In the genomic region with DNA sequence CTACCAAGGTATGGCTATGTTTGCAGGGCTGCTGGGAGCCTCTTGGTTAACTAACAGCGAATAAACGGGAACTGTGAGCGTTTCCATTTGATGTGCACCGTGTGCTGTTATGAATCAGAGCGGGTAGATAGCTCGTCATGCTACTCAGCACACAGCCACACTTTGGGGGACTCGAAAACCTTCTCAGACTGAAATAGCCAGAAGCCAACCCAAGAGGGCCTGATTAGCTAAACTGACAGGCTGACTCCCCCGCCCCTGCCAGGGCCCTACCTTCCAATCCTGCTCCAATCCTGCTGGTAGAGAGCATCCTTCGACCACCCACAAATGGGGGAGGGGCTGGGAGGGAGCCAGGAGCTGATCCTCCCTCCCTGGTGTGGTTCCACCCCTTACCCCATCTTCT, we compare ENCODE assay signal across 11 mouse cellular contexts. TPM values are rescaled to one million over a fixed set of nuclear protein-coding genes. Genes with fewer than 3 reads are reported as not detected.
DNase-seq lines count a peak whose midpoint lies in the region; ATAC-seq and TF ChIP-seq lines count a peak whose summit lies in the region.
"Had no signal": no experiment of that assay in that cellular context is flagged by ENCODE, and none has a peak within 500 bp of the region (broad histone marks: within the 10 kb centered on the region; RNA-seq: fewer than 3 reads in every experiment).

No protein-coding gene starts in this region.

- no peak overlapping the region for H3K4me3 ChIP-seq in lung, embryonic 14.5 days (ENCODE audit: low read depth, low read length)
- no peak overlapping the region for H3K4me3 ChIP-seq in forebrain, embryonic 12.5 days (replicated peaks)
- no peak overlapping the region for H3K4me3 ChIP-seq in cerebellum, adult 2 months (replicated peaks; ENCODE audit: insufficient read depth, low read depth, low read length)
- H3K4me3 ChIP-seq: erythroblast, embryonic 14.5 days; megakaryocyte, embryonic 14.5 days; stomach, embryonic 15.5 days had no signal

- peaks cover 8% of the 10 kb centered on the region; the same call in 1 of the 2 replicates for H3K4me1 ChIP-seq in lung, embryonic 14.5 days (ENCODE audit: insufficient read depth)
- H3K4me1 ChIP-seq in forebrain, embryonic 12.5 days = peaks cover 29% of the 10 kb centered on the region
- H3K4me1 ChIP-seq in cerebellum, adult 2 months (ENCODE audit: control insufficient read depth, insufficient read depth, low read length) = 0 out of 2 replicates have a peak, but pooled peaks cover 3% of the 10 kb centered on the region

- H3K4me2 ChIP-seq in lung, embryonic 14.5 days = peak overlapping the region; percentile 37; the same call in 1 of the 2 replicates
- H3K4me2 ChIP-seq in forebrain, embryonic 12.5 days = peak overlapping the region; percentile 25
- H3K4me2 ChIP-seq: stomach, embryonic 15.5 days had no signal

- no peak overlapping the region for H3K27ac ChIP-seq in lung, embryonic 14.5 days (ENCODE audit: low read depth)
- no peak overlapping the region for H3K27ac ChIP-seq in forebrain, embryonic 12.5 days
- no peak overlapping the region for H3K27ac ChIP-seq in cerebellum, adult 2 months (ENCODE audit: insufficient read depth, low read length)
- H3K27ac ChIP-seq: stomach, embryonic 15.5 days had no signal

- H3K9me3 ChIP-seq in lung, embryonic 14.5 days (ENCODE audit: low read depth, low read length) = no peaks in the 10 kb centered on the region
- H3K9me3 ChIP-seq in forebrain, embryonic 12.5 days = no peaks in the 10 kb centered on the region
- H3K9me3 ChIP-seq: megakaryocyte, embryonic 14.5 days; stomach, embryonic 15.5 days had no signal

- ATAC-seq in lung, embryonic 14.5 days (ENCODE audit: insufficient read depth) = no peak
- ATAC-seq in forebrain, embryonic 12.5 days (ENCODE audit: low FRiP score) = no peak
- ATAC-seq: activated CD4-positive, CD25-positive, alpha-beta regulatory T cell, adult 4 months had no signal

- H3K36me3 ChIP-seq in lung, embryonic 14.5 days (ENCODE audit: insufficient read depth) = no peaks in the 10 kb centered on the region
- H3K36me3 ChIP-seq in forebrain, embryonic 12.5 days (replicated peaks) = no peaks in the 10 kb centered on the region
- H3K36me3 ChIP-seq: stomach, embryonic 15.5 days had no signal

- H3K9ac ChIP-seq in lung, embryonic 14.5 days = no peak overlapping the region
- H3K9ac ChIP-seq in forebrain, embryonic 12.5 days = no peak overlapping the region; the same call in 1 of the 2 replicates
- H3K9ac ChIP-seq: stomach, embryonic 15.5 days had no signal

- H3K27me3 ChIP-seq in lung, embryonic 14.5 days (ENCODE audit: insufficient read depth, low read length) = peaks cover 15% of the 10 kb centered on the region
- H3K27me3 ChIP-seq in forebrain, embryonic 12.5 days = peaks cover 31% of the 10 kb centered on the region
- peaks cover 7% of the 10 kb centered on the region; the same call in 1 of the 2 replicates for H3K27me3 ChIP-seq in cerebellum, adult 2 months (ENCODE audit: control insufficient read depth, insufficient read depth, low read length)

- no peak for TF ChIP-seq POLR2A in cerebellum, adult 2 months (IDR thresholded peaks at IDR 0.05; ENCODE audit: borderline replicate concordance, insufficient read depth, low read length)

- 8% methylated on average over 9 of the region's 9 CpGs for WGBS in lung, embryonic 14.5 days
- WGBS in forebrain, embryonic 12.5 days = 4% methylated on average over 9 of the region's 9 CpGs
- WGBS in cerebellum, adult 2 months = 8% methylated on average over 9 of the region's 9 CpGs

- TF ChIP-seq CTCF in lung, embryonic 14.5 days (IDR thresholded peaks at IDR 0.05; ENCODE audit: low read depth) = no peak
- TF ChIP-seq CTCF in cerebellum, adult 2 months (IDR thresholded peaks at IDR 0.05; ENCODE audit: borderline replicate concordance, insufficient read depth, low read depth, low read length) = no peak

- DNase-seq in lung, embryonic 14.5 days = no peak
- DNase-seq in lung, postnatal 36 days = no peak
- peak; percentile 51 to 73 for DNase-seq in layer of hippocampus, postnatal 14 days (ENCODE audit: low spot score in 2 of 2)
- DNase-seq in right cerebral cortex, postnatal 36 days (ENCODE audit: low spot score in 2 of 2) = peak; percentile 40 to 45
- no peak for DNase-seq in thymus, postnatal 36 days
- no peak for DNase-seq in cerebellum, adult 2 months

RNA-seq across cellular contexts. Expression of a gene that starts 4.7 kb away (rescaled TPM):
- polyA plus RNA-seq in lung, embryonic 14.5 days (2014; fragmentation: Nextera tagmentation; extraction: Ambion mirVana) = 2.2 and 2.5 TPM in 2 replicates
- polyA plus RNA-seq in forebrain, embryonic 12.5 days (2016; fragmentation: Nextera tagmentation; extraction: Ambion mirVana) = 3.4 and 4.0 TPM in 2 replicates
- total RNA-seq in layer of hippocampus, postnatal 14 days (2021) = 10 to 100 TPM; 64.6 to 64.9 TPM
- 9.7 and 10.3 TPM in 2 replicates for polyA plus RNA-seq in cerebellum, adult 2 months (2012; rRNA removed)

RNA-seq across cellular contexts. Expression of a gene that starts 48.4 kb away (rescaled TPM):
- 4.0 and 4.1 TPM in 2 replicates for polyA plus RNA-seq in lung, embryonic 14.5 days (2014; fragmentation: Nextera tagmentation; extraction: Ambion mirVana)
- 1.0 and 1.3 TPM in 2 replicates for polyA plus RNA-seq in forebrain, embryonic 12.5 days (2016; fragmentation: Nextera tagmentation; extraction: Ambion mirVana)
- total RNA-seq in layer of hippocampus, postnatal 14 days (2021) = 1 to 10 TPM; 4.6 TPM
- polyA plus RNA-seq in cerebellum, adult 2 months (2012; rRNA removed) = 1.9 TPM in 2 replicates
- polyA plus RNA-seq: erythroblast, embryonic 14.5 days had no signal

Comparison
In these comparisons a context has a peak if more than half of its experiments do, and no peak if none do; other contexts are left out.
1. DNase-seq: peak in layer of hippocampus, postnatal 14 days (2 of 2) and right cerebral cortex, postnatal 36 days (2 of 2); none in lung, embryonic 14.5 days (single experiment), lung, postnatal 36 days (single experiment), thymus, postnatal 36 days (0 of 2) and cerebellum, adult 2 months (0 of 2).